Mouse (Mus musculus): ENCODE measurements around the gene Ctsa.

Gene Ctsa

GRCm38 (mm10) chr2:164804533-164805331 lies 27.9 kb upstream of the Ctsa start, which contains the start of the genes Acot8 and Zswim3:
Gene Acot8 (minus strand): TSS chr2:164804882.
Gene Zswim3 (plus strand): TSS chr2:164805098.
- DNase-seq (ENCODE audit: low read depth) = peak; percentile 100

- no peak for DNase-seq (ENCODE audit: low read depth)
Measured at GRCm38 (mm10) chr2:164805332-164805718, 27.3 kb upstream of the Ctsa start.

DNA sequence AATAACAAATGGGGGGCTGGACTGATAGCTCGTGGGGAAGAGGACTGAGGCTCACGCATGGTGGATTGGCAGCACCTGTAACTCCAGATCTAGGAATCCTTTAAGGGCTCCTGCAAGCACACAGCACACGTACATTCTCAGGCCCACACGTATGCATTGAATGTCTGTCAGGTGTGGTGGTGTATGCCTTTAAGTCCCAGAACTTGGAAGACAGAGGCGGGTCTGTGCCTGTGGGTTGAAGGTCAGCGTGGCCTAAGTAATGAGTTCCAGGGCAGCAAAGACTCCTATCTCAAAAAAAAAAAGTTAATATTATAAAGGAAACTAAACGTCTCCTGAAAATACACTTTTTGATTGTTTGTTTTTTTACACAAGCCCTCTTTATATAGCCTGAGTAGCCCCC lies 26.1 kb upstream of the Ctsa start:
- no peak for DNase-seq (ENCODE audit: low read depth)

- DNase-seq (ENCODE audit: low read depth) = no peak
Measured at GRCm38 (mm10) chr2:164813557-164813956, 19.1 kb upstream of the Ctsa start.

DNA sequence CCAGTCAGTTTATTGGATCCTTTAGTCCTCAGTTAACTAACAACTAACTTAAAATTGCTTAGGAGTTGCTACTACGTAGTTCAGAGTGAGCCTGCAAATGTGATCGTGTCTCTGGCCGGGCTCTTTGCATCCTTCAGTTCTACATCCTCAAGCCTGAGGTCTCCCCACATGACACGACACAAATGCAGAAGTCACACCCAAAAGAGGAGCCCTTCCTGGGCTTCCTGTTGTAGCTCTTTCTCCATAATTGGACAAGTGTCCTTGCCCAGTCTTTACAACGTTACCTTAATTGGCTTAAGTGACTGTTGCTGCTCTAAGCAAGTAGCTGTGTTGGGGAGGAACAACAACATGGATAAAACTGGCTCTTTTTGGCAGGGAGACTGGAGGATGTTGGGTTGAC lies 17.3 kb upstream of the Ctsa start:
- DNase-seq (ENCODE audit: low read depth) = no peak

- no peak for DNase-seq (ENCODE audit: low read depth)
Measured at GRCm38 (mm10) chr2:164815821-164816220, 16.9 kb upstream of the Ctsa start.

- DNase-seq (ENCODE audit: low read depth) = no peak
Measured at GRCm38 (mm10) chr2:164817206-164817605, 15.5 kb upstream of the Ctsa start.

DNA sequence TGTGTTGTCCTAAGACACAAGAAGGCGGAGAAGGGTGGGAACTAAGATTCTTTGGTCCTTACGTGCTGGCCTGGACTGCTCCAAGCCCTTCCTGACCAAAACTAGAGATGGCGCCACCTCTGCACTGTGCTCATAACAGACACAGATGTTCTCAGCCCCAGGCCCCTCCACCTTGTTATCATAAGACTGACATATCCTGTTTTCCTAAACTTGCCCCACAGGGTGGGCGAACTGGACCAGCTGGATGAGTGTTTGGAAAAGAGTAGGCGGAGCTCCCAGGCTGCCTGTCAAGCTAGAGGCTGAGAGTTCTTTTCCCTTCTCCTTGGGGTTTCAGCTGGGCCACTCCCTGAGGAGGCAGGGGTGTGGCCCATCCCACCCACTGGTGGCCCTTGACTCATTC lies 15.0 kb upstream of the Ctsa start:
- no peak for DNase-seq (ENCODE audit: low read depth)

DNA sequence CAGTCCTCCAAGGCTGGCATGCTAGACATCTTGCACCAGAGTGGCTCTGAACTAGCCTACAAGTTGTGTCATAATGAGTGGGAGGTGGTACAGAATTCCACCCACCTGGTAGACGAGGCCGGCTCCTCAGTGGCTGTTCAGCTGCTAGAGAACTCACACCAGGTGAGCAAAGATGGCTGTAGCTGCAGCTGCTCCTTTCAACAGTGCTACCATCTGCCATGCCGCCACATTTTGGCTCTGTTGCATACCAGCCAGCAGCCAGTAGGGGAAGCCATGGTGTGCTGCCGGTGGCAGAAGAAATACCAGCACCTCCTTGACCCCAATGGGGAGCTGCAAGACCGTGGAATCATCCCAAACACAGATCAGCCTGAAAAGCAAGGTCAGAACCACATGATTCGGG lies 11.6 kb upstream of the Ctsa start:
- no peak for DNase-seq (ENCODE audit: low read depth)

- peak; percentile 99 for DNase-seq (ENCODE audit: low read depth)
Measured at GRCm38 (mm10) chr2:164822636-164823165, 10.0 kb upstream of the Ctsa start, which contains the start of gene Zswim1. Gene Zswim1 (plus strand): TSS chr2:164822686.

DNA sequence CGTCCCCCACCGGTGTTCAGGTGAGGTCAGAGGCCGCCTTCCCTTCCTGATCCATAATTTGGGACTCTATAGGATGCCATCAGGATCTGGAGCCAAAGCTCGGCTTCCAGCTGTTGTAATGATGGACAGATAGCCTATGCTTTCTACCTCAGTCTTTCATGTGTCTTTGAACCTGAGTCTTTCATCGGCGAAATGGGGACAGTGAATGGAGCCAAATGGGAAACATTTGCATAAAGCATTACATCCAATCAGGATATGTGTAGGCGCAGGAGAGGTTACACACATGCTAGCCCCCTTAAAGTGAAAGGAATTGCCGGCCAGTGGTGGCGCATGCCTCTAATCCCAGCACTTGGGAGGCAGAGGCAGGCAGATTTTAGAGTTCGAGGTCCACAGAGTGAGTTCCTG lies 9.5 kb upstream of the Ctsa start:
- DNase-seq (ENCODE audit: low read depth) = no peak

GRCm38 (mm10) chr2:164823969-164824368 lies 8.7 kb upstream of the Ctsa start:
- no peak for DNase-seq (ENCODE audit: low read depth)

DNA sequence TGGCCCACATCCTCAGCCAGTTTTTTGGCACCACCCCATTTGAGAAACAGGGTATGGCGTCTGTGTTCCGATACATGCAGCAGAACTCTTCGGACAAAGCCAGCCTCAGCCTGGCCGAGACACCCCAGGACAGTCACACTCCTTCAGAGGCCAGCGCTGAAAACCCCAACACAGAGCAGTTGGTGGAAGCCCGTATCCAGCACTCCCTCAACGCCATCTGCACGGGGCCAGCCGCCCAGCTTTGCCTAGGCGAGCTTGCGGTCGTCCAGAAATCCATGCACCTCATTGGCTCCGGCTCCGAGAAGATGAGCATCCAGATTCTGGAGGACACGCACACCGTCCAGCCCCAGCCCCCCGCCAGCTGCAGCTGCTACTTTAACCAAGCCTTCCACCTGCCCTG lies 7.2 kb upstream of the Ctsa start:
- no peak for DNase-seq (ENCODE audit: low read depth)

- no peak for DNase-seq (ENCODE audit: low read depth)
Measured at GRCm38 (mm10) chr2:164827146-164827850, 5.4 kb upstream of the Ctsa start.

DNA sequence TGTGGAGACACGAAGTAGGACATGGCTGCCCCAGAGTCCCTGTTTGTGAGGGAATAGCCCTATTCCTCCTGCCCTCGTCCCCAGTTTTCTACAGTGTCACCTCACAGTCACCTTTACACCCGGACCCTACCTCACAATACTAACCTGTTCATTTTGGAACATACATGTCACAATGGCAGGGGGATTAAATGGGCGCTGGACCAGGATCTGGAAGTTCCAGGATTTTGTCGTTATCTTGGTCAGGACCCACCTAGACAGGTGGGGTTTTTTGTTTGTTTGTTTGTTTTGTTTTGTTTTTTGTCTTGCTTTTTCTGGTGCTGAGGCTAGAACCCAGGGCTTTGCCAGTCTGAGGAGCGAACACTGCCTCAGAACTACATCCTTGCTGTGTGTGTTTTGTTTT lies 4.2 kb upstream of the Ctsa start, which contains the start of gene Spata25:
TSS of gene Spata25 (minus strand) at position 101 of the 400 bp plus-strand sequence.
- DNase-seq (ENCODE audit: low read depth) = no peak

DNA sequence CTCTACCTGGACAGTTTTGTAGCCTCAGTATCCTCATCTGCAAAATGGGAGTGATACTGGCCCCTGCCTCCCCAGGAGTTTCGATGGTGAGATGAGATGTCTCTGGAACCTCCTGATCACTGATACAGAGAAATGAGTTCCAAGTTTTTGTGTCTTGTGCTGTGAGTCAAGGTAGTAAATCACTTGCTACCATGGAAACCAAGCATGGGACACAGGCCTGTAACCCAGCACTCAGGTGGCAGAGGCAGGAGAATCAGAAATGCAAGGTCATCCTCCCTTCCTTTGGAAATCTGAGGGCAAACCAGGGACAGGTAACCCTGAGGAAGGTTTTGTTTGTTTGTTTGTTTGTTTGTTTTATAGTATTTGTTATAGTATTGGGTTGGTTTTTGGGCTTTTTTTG lies 3.6 kb upstream of the Ctsa start:
- no peak for DNase-seq (ENCODE audit: low read depth)

- DNase-seq (ENCODE audit: low read depth) = no peak
Measured at GRCm38 (mm10) chr2:164831029-164831428, 1.6 kb upstream of the Ctsa start.

DNA sequence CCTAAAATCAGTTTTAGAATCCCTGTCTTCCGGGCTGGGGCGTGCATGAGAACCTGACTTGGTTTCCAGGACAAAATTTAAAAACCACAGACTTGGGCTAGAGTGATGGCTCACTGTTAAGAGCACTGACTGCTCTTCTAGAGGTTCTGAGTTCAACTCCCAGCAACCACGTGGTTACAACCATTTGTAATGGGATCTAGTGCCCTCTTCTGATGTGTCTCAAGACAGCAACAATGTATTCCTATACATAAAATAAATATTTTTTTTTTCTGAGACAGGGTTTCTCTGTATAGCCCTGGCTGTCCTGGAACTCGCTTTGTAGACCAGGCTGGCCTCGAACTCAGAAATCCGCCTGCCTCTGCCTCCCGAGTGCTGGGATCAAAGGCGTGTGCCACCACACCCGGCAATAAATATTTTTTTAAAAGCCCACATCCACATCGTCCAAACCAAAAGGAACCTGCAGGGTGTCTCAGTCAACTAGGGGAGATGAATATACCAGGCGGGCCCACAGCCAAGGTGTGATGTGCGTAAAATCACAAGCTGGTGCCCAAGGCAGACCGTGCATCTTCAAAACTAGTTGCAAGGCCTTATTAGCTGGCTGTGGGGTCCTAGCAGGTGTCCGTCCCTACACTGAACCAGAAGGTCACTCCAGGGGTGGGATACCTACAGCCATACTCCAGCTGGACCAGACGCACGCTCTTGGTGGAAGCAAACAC lies 483 bp upstream of the Ctsa start:
- no peak for DNase-seq (ENCODE audit: low read depth)

- peak; percentile 92 for DNase-seq (ENCODE audit: low read depth)
Measured at GRCm38 (mm10) chr2:164833314-164833959, 764 bp downstream of the Ctsa start, which contains the start of gene Neurl2. Gene Neurl2 (minus strand): TSS chr2:164833456.

GRCm38 (mm10) chr2:164834531-164834930 lies 1.9 kb downstream of the Ctsa start:
- DNase-seq (ENCODE audit: low read depth) = no peak

- no peak for DNase-seq (ENCODE audit: low read depth)
Measured at GRCm38 (mm10) chr2:164835164-164835563, 2.5 kb downstream of the Ctsa start.

GRCm38 (mm10) chr2:164845782-164846181 lies 13.1 kb downstream of the Ctsa start:
- DNase-seq (ENCODE audit: low read depth) = no peak

All from c-Kit-positive CD71-positive TER-119-negative erythroid progenitor cells, embryonic 14.5 days (primary cell).